Mouse (Mus musculus): ENCODE data around the gene Ptprcap. TPM values are rescaled to one million over a fixed set of nuclear protein-coding genes. Genes with fewer than 3 reads are reported as not detected.

Ptprcap gene
- polyA plus RNA-seq, 1 experiment = 5.9 TPM

DNA sequence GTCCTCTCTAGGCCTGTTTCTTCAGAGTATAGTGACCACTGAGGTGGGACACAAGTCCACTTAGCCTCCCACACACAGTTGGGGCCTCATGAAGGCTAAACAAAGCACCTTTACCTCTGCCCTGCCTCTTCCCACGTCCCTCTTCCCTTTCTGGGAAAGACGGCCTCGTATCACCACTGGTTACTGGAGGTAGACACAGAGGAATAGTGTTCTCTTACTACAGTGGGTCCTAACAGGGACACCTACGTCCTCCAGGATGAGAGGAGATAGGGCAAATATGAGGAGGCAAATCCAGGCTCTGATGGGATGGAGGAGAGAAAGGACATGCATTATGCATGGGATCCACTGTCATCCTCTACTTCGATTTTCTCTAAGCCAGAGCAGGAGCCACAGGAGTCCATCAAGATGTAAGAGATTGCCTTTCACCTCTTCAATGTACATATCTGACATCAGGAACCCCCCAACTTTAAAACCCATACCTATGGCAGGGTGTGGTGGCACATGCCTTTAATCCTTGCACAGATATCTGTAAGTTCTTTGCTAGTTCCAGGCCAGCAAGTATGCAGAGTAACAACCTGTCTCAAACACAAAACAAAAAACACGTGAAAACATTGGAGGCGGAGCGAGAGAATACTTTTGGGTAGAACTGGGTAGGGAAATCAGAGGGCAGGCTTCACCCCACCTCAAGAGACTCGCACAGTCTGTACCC lies 5.5 kb upstream of the Ptprcap start:
- no peak for DNase-seq (ENCODE audit: low read depth)

GRCm38 (mm10) chr19:4148491-4148806 lies 5.0 kb upstream of the Ptprcap start, which contains the start of gene Coro1b:
Coro1b (plus strand) TSS chr19:4148619.
- DNase-seq (ENCODE audit: low read depth) = no peak

DNA sequence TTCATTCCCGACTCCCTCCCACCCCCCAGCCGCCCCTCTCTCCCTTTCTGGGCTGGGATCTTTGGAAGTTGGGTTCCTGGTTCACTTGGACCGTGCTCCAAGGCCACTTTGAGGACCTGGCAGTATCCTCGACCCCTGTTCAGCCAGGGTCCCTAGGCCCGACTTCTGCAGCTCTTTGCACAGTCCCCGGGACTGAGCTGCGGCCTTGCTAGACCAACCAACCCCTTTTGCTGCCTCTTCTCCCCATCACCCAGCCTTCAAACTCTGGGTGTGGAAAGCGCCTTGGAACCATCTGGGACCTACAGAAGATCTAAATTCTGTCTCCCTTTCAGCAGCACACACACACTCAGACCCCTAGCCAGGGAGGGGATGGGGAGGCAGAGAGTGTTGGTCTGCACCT lies 4.6 kb upstream of the Ptprcap start:
- DNase-seq (ENCODE audit: low read depth) = no peak

- DNase-seq (ENCODE audit: low read depth) = no peak
These were observed 4.1 kb upstream of the Ptprcap start for GRCm38 (mm10) chr19:4149283-4149682.

DNA sequence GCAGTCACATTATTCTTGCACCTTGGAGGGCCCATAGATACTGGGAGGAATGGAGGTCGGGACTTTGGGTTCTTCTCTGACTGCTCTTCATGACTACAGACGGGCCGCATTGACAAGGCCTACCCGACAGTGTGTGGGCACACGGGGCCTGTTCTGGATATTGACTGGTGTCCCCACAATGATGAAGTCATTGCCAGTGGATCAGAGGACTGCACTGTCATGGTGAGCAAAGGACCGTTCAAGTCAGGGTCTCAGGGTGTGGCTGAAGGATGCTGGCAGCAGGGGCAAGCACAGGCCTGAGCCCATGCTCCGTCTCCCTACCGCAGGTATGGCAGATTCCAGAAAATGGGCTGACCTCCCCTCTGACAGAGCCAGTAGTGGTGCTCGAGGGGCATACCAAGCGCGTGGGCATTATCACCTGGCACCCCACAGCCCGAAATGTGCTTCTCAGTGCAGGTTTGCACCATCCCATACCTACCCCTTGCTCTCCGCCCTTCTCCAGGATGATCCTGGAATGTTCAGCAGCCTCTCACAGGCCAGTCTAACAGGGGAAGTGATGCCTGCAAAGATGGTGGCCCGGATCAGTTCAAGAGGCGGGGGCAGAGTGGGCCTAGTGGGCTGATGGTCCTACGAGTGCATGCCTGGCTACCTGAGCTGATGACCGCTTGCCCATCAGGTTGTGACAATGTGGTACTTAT lies 3.5 kb upstream of the Ptprcap start:
- DNase-seq (ENCODE audit: low read depth) = no peak

DNA sequence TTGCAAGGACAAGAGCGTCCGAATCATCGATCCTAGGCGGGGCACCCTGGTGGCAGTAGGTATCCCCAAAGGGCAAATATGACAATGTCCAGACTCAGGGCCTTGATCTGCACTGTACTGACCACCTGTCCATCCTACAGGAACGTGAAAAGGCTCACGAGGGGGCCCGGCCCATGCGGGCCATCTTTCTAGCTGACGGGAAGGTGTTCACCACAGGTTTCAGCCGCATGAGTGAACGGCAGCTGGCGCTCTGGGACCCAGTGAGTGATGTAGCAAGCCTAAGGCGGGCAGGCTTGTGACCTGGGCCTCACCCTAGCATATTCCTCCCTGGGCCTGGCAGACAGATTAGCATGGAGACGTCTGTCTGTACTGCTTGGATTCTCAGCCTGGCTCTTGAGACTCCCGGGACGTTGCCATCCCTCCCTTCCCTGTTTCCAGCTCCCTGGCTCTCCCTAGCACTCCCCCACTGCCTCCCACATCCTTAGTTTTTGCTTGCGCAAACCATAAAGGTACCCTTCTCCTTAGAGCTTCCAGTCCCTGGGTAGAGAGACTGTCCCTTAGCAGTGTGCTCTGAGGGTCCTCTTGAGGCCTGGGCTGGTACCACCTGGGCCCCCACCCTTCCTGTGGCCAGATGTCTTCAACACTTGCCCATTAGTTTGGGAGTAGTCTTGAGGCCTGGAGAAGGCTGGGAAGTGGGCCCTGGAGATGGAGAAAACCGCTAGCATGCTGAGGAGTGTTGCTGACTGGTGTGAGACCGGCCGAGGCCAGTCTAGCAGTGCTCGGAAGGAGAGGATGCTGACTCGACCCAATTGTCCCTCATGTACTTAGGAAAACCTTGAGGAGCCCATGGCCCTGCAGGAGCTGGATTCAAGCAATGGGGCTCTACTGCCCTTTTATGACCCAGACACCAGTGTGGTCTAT lies 2.6 kb upstream of the Ptprcap start:
- no peak for DNase-seq (ENCODE audit: low read depth)

DNA sequence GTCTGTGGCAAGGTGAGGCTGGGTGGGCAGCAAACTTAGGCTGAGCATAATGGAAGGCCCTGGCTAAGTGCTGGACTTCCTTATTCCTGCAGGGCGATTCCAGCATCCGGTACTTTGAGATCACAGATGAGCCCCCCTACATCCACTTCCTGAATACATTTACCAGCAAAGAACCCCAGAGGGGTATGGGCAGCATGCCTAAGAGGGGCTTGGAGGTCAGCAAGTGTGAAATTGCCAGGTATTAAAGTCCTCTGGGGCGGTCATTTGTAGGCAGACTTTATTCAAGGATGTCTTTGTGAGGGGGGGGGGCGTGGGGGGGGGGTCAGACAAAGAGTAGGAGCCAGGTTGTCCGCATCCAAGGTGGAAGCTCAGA lies 1.9 kb upstream of the Ptprcap start:
- DNase-seq (ENCODE audit: low read depth) = no peak

- DNase-seq (ENCODE audit: low read depth) = no peak
These were observed 1.5 kb upstream of the Ptprcap start for GRCm38 (mm10) chr19:4151898-4152297.

GRCm38 (mm10) chr19:4152445-4153231 lies 766 bp upstream of the Ptprcap start:
- no peak for DNase-seq (ENCODE audit: low read depth)

DNA sequence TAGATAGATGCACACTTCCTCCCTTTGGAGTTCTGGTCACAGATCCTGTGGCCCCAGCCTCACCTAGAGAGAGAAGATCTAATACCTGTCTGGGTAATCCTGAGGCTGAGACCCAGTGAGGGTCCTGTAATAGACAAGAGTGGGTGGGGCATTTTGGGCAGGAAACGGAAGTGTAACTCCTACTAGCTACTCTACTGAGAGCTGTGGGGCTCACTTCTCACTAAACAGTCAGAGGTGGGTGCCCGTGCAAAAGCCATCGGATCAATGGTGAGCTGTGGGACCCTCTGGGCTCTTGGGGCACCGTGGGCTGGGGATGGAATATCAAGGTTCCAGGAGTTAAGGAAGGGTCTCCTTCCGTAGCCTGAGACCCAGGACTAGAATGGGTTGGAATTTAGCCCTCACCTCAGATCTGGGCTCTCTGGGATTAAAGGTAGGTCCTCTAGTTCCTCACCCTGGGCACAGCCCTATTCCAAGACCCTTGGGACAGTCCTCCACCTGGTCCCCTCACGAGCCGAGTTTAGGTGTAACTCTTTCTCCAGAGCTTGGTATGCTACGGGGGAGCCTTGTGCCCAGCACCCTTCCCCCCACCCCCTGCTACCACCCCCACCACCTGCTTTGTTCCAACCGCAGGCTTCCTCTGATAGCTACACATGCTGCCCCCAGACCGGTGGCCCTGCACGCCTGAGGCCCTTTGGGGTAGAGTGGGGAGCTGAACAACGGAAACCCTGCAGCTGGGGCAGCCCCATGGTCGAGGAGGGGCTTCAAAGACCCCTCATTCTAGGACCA lies 1.2 kb downstream of the Ptprcap start:
- no peak for DNase-seq (ENCODE audit: low read depth)

DNA sequence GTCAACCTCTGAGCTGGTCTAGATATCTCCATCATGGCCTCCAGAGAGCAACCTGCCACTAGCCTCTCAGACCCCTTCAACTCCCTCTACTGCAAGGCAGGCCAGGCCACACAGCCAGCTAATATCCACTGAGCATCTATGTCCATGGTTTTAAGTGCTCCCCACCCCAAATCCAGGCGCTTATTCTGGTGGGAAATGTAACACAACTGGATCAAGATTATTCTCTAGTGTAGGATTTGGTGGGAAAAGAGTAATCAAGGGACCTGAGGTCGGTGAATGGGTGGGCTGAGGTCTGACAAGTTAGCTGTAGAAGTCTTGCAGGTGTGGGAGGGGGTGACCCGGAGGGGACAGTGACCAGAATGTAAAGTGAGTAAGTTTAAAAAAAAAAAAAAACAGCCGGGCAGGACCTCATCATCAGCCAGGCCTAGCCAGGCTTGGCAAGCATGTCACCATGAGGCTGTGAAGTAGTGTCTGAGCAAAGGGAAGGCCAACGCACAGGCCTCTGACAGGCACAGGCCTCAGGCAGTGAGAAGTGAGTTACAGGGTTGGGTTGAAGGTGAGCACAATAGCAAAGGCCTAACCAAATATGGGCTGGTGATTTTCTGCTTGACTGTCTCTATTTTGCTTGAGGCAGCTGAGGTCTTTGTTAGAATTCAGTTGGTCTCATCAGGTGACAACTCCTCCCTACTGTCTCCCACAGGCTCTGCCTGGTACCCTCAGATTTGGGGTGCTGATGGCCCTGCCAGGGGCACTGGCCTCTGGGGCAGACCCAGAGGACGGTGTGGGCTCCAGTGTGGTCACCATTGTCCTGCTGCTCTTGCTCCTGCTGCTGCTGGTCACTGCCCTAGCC lies 2.0 kb downstream of the Ptprcap start:
- no peak for DNase-seq (ENCODE audit: low read depth)

- no peak for DNase-seq (ENCODE audit: low read depth)
These were observed 2.7 kb downstream of the Ptprcap start for GRCm38 (mm10) chr19:4156073-4156579.

DNA sequence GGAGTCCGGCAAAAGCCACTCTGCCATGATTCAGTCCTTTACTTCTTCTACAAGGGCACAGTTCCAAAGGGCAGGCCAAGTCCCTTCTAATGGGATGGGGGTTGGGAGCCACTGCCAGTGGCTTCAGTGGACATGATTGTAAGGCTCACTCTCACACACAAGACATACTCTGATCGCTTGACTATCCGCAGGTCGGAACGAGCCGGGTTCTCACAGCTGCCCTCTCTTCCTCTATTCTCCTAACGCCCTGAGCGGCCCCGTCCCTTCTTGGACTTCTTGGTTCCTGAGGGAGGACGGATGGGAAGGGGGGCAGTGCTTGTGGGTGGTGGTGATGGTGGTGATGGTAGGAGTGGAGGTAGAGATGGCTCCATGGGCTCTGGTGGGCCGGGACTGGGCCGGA lies 3.4 kb downstream of the Ptprcap start:
- no peak for DNase-seq (ENCODE audit: low read depth)

DNA sequence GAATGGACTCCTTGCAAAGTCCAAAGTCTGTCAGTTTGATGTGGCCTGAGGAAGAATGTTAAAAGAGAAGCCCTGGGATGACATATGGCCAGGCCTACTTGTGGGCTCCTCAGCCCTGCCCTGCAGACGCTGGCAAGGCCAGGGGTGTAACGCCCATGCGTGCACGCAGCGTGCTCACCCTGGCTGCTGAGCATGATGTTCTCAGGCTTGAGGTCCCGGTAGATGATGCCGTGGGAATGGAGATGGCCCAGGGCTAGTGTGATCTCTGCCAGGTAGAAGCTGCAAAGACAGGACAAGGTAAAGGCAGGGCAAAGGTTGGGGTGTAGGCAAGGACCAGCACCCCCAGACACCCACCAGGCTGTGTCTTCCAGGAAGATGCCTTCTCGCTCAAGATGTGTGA lies 5.6 kb downstream of the Ptprcap start:
- no peak for DNase-seq (ENCODE audit: low read depth)

GRCm38 (mm10) chr19:4162646-4163542 lies 9.5 kb downstream of the Ptprcap start, which contains the start of gene Rps6kb2:
Rps6kb2 (minus strand) TSS chr19:4163354.
- peak; percentile 63 for DNase-seq (ENCODE audit: low read depth)

DNA sequence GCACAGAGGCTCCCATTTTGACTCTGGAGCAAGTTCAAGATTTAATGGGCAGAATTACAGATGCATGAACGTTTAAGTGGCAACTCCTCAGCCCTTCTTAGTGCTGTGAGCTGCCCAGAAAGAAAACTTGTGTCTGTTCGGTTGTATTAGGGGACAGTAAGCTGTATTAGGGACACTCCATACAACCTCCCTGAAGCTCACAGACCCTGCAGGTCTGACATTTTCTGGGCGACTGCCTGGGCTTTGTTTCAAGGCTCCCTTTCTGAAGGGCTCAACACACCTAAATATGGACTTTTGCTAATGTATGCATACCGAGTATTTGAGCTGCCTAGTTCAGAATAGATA lies 10.1 kb downstream of the Ptprcap start:
- no peak for DNase-seq (ENCODE audit: low read depth)

GRCm38 (mm10) chr19:4164100-4164499 lies 10.7 kb downstream of the Ptprcap start:
- DNase-seq (ENCODE audit: low read depth) = no peak

DNA sequence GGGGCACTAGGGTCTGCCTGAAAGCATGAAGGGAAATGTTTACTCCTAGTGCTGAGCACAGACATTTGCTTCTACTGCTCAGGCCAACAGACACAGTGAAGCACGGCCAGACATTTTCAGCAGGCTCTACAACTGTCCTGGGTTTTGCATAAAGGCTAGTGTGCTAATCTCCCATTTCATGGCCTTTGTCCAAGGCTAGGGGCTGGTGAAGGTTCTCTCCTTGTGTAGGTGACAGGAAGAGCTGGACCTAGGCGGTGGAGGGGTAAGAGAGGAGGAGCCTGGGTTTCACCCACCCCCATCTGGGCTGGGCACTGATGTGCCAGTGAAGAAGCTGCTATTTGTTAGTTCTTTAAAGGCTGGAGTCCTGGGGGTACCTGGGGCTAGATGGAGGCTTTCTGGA lies 11.3 kb downstream of the Ptprcap start:
- no peak for DNase-seq (ENCODE audit: low read depth)

Measured in gonadal fat pad, adult 2 months (tissue).